Comparison of ENCODE assay signal across 15 mouse cellular contexts in the genomic region with DNA sequence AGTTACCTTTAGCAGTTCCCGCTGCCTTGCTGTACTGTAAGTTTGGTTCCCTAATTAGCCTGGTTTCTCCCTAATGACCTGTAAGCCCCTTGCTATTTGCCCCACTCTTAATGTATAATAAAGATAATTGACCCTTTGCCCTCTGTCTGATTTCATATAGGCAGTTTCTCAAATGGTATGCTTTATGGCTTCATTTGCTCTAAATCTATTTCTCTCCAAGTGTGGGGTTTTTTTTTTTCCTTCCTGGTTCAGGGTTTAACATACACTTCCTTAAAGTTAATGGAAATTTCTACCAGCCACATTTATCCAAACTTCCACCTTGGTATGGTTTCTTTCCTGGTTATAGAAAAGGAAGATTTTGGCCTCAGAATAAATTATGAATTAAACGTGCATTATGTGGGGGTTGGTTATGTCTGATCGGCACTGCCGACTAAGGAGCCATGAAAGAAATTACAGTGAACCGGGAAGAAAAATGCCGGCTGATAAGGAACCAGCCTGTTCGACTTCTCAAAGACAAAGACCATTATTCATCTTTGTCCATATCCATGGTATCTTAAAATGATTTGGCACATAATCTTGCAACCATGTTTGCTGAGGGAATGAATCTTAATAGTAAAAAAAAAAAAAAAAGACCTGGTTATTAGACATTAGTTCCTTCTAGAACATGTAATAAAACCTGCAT.
A peak's percentile ranks its signal among the peaks of the same experiment; 100 is the strongest.
DNase-seq lines count a peak whose midpoint lies in the region; ATAC-seq lines count a peak whose summit lies in the region.
"Had no signal": no experiment of that assay in that cellular context is flagged by ENCODE, and none has a peak within 500 bp of the region (broad histone marks: within the 10 kb centered on the region; RNA-seq: fewer than 3 reads in every experiment).

No protein-coding gene starts in this region.

- H3K27ac ChIP-seq in hindbrain, embryonic 14.5 days = peak overlapping the region; percentile 7; the same call in 1 of the 2 replicates
- no peak overlapping the region for H3K27ac ChIP-seq in hindbrain, embryonic 10.5 days
- H3K27ac ChIP-seq in neural tube, embryonic 13.5 days (replicated peaks) = peak overlapping the region; percentile 11; the same call in 1 of the 2 replicates

- H3K9ac ChIP-seq in hindbrain, embryonic 14.5 days = no peak overlapping the region
- no peak overlapping the region for H3K9ac ChIP-seq in neural tube, embryonic 13.5 days

- H3K4me2 ChIP-seq in hindbrain, embryonic 14.5 days (replicated peaks) = no peak overlapping the region
- no peak overlapping the region for H3K4me2 ChIP-seq in neural tube, embryonic 13.5 days

- no peak overlapping the region for H3K4me3 ChIP-seq in hindbrain, embryonic 14.5 days (replicated peaks; ENCODE audit: low read length)
- no peak overlapping the region for H3K4me3 ChIP-seq in hindbrain, embryonic 10.5 days
- no peak overlapping the region for H3K4me3 ChIP-seq in neural tube, embryonic 13.5 days
- H3K4me3 ChIP-seq: midbrain, embryonic 10.5 days had no signal

- H3K4me1 ChIP-seq in hindbrain, embryonic 14.5 days (replicated peaks; ENCODE audit: control insufficient read depth, insufficient read depth, low read length) = peaks cover 35% of the 10 kb centered on the region
- peaks cover 34% of the 10 kb centered on the region for H3K4me1 ChIP-seq in hindbrain, embryonic 10.5 days (replicated peaks)
- H3K4me1 ChIP-seq in neural tube, embryonic 13.5 days (replicated peaks) = peaks cover 50% of the 10 kb centered on the region

- DNase-seq in heart, adult 11 months = peak; percentile 27
- no peak for DNase-seq in heart, adult 18-20 months
- peak; percentile 42 for DNase-seq in hindbrain, embryonic 14.5 days (ENCODE audit: low spot score)
- no peak for DNase-seq in hindbrain, embryonic 10.5 days (ENCODE audit: low spot score)
- no peak for DNase-seq in neural tube, embryonic 10.5 days (ENCODE audit: extremely low spot score, low spot score)
- no peak for DNase-seq in left cerebral cortex, postnatal 14 days (ENCODE audit: low spot score in 2 of 2)
- no peak for DNase-seq in adrenal gland, adult 18-20 months (ENCODE audit: low spot score in 2 of 2)
- DNase-seq: cerebellum, adult 11-12 months; gastrocnemius, postnatal 25 days; kidney, postnatal 10 days; layer of hippocampus, adult 9-11 months; thymus, postnatal 4 days had no signal

- ATAC-seq in hindbrain, embryonic 14.5 days (ENCODE audit: low FRiP score) = no peak
- ATAC-seq in neural tube, embryonic 13.5 days (ENCODE audit: low read depth) = no peak
- ATAC-seq: Patski had no signal

- WGBS in hindbrain, embryonic 14.5 days = 39% methylated on average over 7 of the region's 7 CpGs
- WGBS in hindbrain, embryonic 10.5 days = 88% methylated on average over 7 of the region's 7 CpGs
- 62% methylated on average over 7 of the region's 7 CpGs for WGBS in neural tube, embryonic 13.5 days

- H3K36me3 ChIP-seq in hindbrain, embryonic 14.5 days (replicated peaks; ENCODE audit: control insufficient read depth, insufficient read depth) = no peaks in the 10 kb centered on the region
- H3K36me3 ChIP-seq in hindbrain, embryonic 10.5 days = no peaks in the 10 kb centered on the region
- H3K36me3 ChIP-seq in neural tube, embryonic 13.5 days = no peaks in the 10 kb centered on the region
- H3K36me3 ChIP-seq: midbrain, embryonic 10.5 days had no signal

- H3K9me3 ChIP-seq in hindbrain, embryonic 14.5 days (ENCODE audit: control insufficient read depth, low read length) = no peaks in the 10 kb centered on the region
- H3K9me3 ChIP-seq in hindbrain, embryonic 10.5 days = no peaks in the 10 kb centered on the region
- no peaks in the 10 kb centered on the region for H3K9me3 ChIP-seq in neural tube, embryonic 13.5 days
- H3K9me3 ChIP-seq: midbrain, embryonic 10.5 days had no signal

- intact Hi-C loops in left cerebral cortex, postnatal 14 days (cut with DNase I) = no loop called here

- no peaks in the 10 kb centered on the region for H3K27me3 ChIP-seq in hindbrain, embryonic 14.5 days (ENCODE audit: control insufficient read depth, insufficient read depth, low read length)
- H3K27me3 ChIP-seq in hindbrain, embryonic 10.5 days (ENCODE audit: insufficient read depth, poor library complexity, severe bottlenecking) = no peaks in the 10 kb centered on the region
- H3K27me3 ChIP-seq in neural tube, embryonic 13.5 days = no peaks in the 10 kb centered on the region
- H3K27me3 ChIP-seq: Patski had no signal

Comparison
In these comparisons a context has a peak if more than half of its experiments do, and no peak if none do; other contexts are left out.
1. DNase-seq: peak in heart, adult 11 months (single experiment) and hindbrain, embryonic 14.5 days (single experiment); none in heart, adult 18-20 months (0 of 2), hindbrain, embryonic 10.5 days (single experiment), neural tube, embryonic 10.5 days (single experiment), left cerebral cortex, postnatal 14 days (0 of 2) and adrenal gland, adult 18-20 months (0 of 2).